Mouse (Mus musculus) testis, adult 2 months (tissue): ENCODE data around the gene Sh2d7. TPM values are rescaled to one million over a fixed set of nuclear protein-coding genes. Genes with fewer than 3 reads are reported as not detected.
A peak's percentile ranks its signal among the peaks of the same experiment; 100 is the strongest.

Source experiments
- H3K27ac ChIP-seq: fragments of 200-500 bp; 2 replicates; pipeline ENCODE4 v1.5.1; 2012; ENCODE audit warnings: low read depth, low read length; ENCODE audit not compliant: control insufficient read depth, insufficient read depth
- H3K27me3 ChIP-seq: fragments of 200-500 bp; 2 replicates; pipeline ENCODE4 v1.6.1; 2012; ENCODE audit warnings: mild to moderate bottlenecking, low read length, moderate library complexity; ENCODE audit not compliant: control insufficient read depth, insufficient read depth
- H3K36me3 ChIP-seq: fragments of 200-500 bp; 2 replicates; pipeline ENCODE4 v1.6.1; 2012; ENCODE audit warnings: mild to moderate bottlenecking, low read length; ENCODE audit not compliant: control insufficient read depth, insufficient read depth
- H3K4me1 ChIP-seq: fragments of 200-500 bp; 2 replicates; pipeline ENCODE4 v1.6.1; 2012; ENCODE audit warnings: low read length; ENCODE audit not compliant: control insufficient read depth, insufficient read depth
- H3K4me3 ChIP-seq: fragments of 200-500 bp; 2 replicates; pipeline ENCODE4 v1.5.1; 2012; ENCODE audit warnings: low read depth, mild to moderate bottlenecking, low read length, moderate library complexity, mixed read lengths; ENCODE audit not compliant: control insufficient read depth
- CTCF ChIP-seq: fragments of 200-500 bp; IDR thresholded peaks from 2 replicates; pipeline ENCODE4 v1.5.1; 2012; ENCODE audit warnings: low read depth, mild to moderate bottlenecking, inconsistent platforms, low read length, moderate library complexity; ENCODE audit not compliant: control insufficient read depth, insufficient read depth, insufficient replicate concordance
- POLR2A ChIP-seq: fragments of 200-500 bp; IDR thresholded peaks from 2 replicates; pipeline ENCODE4 v1.6.1; 2012; ENCODE audit warnings: low read depth, mild to moderate bottlenecking, inconsistent platforms, low read length, moderate library complexity; ENCODE audit not compliant: control insufficient read depth
- polyA plus RNA-seq: library from polyadenylated mRNA; depleted of rRNA; stranded (reverse); fragments of >200 nt; gene quantifications from 2 replicates; pipeline ENCODE4 v1.2.3, GENCODE M21; 2012

Gene Sh2d7
- polyA plus RNA-seq, 1 experiment = 4.4 TPM

DNA sequence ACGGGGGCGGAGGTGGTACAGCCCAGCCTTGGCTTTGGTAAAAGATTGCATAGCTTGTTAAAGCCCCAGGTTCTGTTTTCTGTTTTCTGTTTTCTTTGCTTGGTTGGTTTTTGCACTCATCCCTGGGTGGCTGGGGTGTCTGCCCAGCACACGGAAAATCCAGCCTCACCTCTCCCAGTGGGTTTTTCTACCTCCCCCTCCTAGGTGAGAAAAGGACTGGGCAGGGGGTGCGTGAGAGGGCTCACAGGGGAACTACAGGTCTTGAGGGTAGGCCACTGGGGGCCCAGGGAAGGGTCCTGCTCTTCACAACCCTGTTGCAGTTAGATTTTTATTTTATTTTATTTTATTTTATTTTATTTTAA, 6.2 kb downstream of the Sh2d7 start:
- H3K36me3 ChIP-seq = no peaks in the 10 kb centered on the region
- no peaks in the 10 kb centered on the region for H3K4me1 ChIP-seq
- H3K27me3 ChIP-seq = no peaks in the 10 kb centered on the region
- no peak overlapping the region for H3K27ac ChIP-seq
- no peak overlapping the region for H3K4me3 ChIP-seq
- TF ChIP-seq POLR2A (no peak), CTCF (no peak)

DNA sequence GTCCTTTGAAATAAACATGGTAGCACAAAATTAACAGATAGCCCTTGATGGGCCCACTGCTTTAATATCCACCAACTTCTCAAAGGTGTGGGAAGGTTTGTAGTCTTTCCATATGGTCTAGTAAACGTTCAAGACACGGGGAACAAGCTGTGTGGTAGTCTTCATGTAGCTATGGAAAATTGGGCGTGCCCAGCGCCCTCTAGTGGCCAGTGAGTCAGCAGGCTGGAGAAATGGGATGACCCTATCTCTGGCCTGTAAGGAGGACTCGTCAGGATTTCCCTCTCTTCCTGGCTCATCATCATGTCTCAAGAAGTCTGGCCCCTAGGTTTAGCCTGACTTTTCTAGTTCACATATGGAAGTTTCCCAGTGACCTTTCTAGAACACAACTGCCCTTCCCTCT, 8.8 kb downstream of the Sh2d7 start:
- H3K4me1 ChIP-seq = no peaks in the 10 kb centered on the region
- no peaks in the 10 kb centered on the region for H3K36me3 ChIP-seq
- no peak overlapping the region for H3K4me3 ChIP-seq
- no peaks in the 10 kb centered on the region for H3K27me3 ChIP-seq
- no peak overlapping the region for H3K27ac ChIP-seq
- peak; percentile 88 for TF ChIP-seq CTCF
- no peak for TF ChIP-seq POLR2A

DNA sequence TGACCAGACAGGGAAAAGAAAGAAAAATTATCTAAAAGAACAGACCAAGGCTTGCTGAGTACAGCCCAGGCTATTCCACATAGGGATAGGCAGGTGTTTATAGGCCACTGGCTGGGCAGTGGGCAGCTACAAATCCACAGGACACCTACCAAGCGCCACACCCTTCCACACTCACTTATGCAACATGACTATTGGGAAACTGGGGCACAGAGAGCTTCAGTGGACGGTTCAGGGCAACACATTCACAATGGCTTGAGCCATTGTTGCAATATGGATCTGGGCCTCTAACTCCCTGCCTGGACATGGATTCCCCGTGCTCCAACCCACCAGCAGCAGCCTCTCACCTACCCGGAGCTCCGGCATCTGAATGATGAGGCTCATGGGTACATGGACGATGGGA, 10.6 kb downstream of the Sh2d7 start:
- Histone ChIP-seq H3K27me3 (no peaks in the 10 kb centered on the region), H3K27ac (no peak overlapping the region), H3K36me3 (no peaks in the 10 kb centered on the region), H3K4me3 (no peak overlapping the region), H3K4me1 (no peaks in the 10 kb centered on the region)
- no peak for TF ChIP-seq POLR2A
- TF ChIP-seq CTCF = no peak

DNA sequence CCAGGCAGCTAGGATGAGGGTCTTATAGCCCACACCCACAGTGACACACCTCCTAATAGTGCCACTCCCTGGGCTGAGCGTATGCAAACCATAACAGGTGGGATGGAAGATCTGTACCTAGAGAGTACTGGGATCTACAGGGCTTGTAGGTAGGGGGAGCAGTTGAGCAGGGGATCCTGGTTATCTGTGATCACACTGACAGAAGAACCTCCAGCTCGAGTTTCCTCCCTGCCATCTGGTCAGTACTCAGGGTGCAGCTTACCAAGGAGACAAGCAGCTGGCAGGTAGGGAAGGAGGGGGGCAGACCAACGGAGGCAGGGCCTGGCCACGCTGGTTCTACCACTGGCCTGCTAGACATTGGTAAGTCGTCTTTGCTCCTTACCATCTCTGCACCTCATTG, 13.6 kb downstream of the Sh2d7 start:
- Histone ChIP-seq H3K4me3 (no peak overlapping the region), H3K4me1 (no peaks in the 10 kb centered on the region), H3K36me3 (no peaks in the 10 kb centered on the region), H3K27me3 (no peaks in the 10 kb centered on the region), H3K27ac (no peak overlapping the region)
- no peak for TF ChIP-seq POLR2A
- no peak for TF ChIP-seq CTCF

DNA sequence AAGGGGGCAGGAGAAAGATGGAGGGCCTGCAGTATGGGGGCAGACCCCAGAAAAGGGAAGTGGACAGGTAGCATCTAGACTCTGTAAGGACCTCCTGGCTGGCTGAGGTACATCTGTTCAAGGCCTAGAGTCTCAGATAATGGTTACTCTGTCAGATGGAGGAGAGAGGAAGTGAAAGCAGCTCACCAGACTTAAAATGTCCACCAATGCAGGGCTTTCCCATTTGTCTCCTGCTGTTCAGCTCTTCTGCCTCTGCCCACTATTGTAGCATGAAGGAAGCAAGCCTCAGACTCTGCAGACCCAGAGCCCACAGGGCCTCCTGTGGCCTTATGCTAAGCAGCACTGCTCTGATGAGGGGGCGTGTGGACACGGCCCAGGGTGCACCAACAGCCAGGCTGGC, 16.3 kb downstream of the Sh2d7 start:
- no peak overlapping the region for H3K4me3 ChIP-seq
- no peaks in the 10 kb centered on the region for H3K36me3 ChIP-seq
- H3K27ac ChIP-seq = no peak overlapping the region
- peaks cover 3% of the 10 kb centered on the region for H3K4me1 ChIP-seq
- no peaks in the 10 kb centered on the region for H3K27me3 ChIP-seq
- TF ChIP-seq POLR2A (no peak), CTCF (no peak)

DNA sequence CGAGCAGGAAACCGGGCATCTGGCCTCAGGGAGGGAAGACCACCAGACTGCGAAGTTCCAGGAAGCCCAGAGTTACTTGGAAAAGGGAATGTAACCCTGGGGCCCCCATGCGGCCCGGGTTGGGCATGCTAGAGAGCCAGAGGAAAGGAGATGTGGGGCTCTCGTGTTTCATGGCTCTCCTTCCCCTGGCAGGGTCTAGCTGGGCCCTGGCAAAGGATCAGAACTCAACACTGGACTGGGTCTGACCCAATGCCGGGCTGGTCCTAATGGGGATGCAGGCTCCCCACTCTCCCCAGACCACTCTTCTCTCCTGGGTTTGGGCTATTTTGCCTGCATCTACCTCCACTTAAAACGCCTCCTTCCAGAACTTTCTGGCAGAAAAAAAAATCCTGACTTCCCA, 19.9 kb downstream of the Sh2d7 start:
- TF ChIP-seq POLR2A (no peak), CTCF (no peak)
- Histone ChIP-seq H3K27me3 (no peaks in the 10 kb centered on the region), H3K36me3 (no peaks in the 10 kb centered on the region)

DNA sequence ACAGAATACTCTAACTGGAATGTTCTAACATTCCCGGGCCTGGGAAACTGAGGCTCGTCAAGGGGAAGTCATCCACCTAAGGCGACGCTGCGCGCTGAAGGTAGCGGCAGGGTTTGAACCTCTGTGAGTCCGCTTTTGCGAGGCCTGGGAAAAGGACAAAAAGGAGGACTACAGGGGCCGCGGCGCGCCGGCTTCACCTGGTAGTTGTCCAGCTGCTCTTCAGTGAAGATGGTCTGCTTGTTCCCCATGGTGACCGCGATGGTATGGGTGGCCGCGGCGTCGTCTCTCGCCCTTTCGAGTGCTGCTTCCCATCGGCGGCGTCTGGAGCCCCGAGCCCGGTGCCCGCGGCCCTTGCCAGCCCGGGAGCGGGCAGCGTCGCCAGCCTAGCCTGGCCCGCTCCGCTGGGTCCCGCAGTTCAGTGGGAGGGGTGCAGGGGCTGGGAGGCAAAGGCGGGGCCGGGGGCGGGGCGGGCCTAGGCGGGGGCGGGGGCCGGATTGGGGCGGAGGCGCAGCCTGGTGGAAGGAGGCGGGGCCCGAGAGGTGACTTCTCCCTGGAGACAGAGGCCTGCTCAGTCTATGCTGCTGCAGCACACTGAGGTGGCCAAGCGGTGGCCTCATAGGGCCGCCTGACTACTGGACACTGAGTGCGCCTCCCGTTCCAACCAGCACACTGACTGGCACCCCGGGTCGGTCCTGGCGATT, 21.1 kb downstream of the Sh2d7 start, which contains the start of gene Cib2:
TSS of gene Cib2 (minus strand) at position 448 of the 701 bp plus-strand sequence.
- H3K27ac ChIP-seq = no peak within 1 kb of the TSS
- peaks cover 3% of the 10 kb centered on the region for H3K4me1 ChIP-seq
- no peaks in the 10 kb centered on the region for H3K36me3 ChIP-seq
- peak within 1 kb of the TSS; percentile 80 for H3K4me3 ChIP-seq
- TF ChIP-seq POLR2A = no peak; the same call in 1 of the 2 replicates
- peak; percentile 27; the same call in 1 of the 2 replicates for TF ChIP-seq CTCF
- H3K27me3 ChIP-seq = no peaks in the 10 kb centered on the region

More for the DNA sequence above, 19.9 kb downstream of the Sh2d7 start:
- H3K27ac ChIP-seq = no peak overlapping the region
- peaks cover 3% of the 10 kb centered on the region for H3K4me1 ChIP-seq
- no peak overlapping the region for H3K4me3 ChIP-seq
